Mouse (Mus musculus) retina, embryonic 14.5 days (tissue): ENCODE results near the gene Rufy4.

ENCODE experiments used
- DNase-seq: peaks from one replicate; pipeline ENCODE4 v3.0.0-alpha.2; 2015; ENCODE audit warnings: low spot score

Rufy4 gene

DNA sequence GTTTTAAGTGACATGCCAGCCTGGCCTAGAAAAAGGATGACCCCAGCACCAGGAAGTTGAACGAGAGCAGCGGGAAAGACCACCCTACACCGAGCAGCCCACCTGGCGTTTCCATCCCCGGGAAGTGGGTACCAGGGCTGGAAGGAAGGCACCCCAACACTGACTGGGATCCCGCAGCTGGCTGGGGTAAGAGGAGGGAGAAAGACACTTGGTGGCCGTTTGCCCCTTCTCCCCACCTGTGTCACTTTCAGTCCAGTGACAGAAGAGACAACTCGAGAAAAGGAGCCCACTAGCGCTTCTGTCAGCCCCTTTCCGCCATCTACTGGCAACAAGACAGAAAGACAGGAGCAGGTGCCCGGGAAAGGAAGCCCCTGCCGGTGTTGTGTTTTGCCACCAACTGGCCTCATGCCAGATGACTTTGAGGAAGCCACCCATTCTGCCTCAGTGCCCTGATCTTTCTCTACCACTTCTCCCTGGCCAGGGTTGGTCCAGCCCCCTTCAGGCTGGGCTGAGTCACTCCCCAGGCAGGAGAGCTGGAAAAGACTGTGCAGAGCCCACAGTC is at the start of gene Rufy4:
Gene Rufy4 (plus strand): TSS at position 551 of the 562 bp plus-strand sequence.
- peak; percentile 91 for DNase-seq

DNA sequence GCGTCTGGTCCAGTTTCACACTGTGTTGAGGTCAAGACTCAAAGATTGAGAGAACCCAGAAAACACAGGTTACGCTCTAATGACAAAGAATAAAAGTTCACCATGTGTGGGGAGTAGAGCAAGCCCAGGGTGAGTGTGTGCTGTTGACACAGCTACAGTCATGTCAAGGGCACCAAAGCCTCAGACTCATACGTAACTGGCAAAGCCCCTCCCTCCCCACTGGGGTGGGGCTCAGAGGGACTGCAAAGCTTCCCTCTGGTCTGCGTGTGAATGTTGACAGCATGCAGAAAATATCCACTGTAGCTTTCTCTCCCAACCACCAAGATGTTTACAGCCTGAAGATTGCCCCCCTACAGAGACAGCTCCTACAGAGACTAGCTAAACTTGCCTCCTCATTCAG is 49.1 kb upstream of the Rufy4 start:
- no peak for DNase-seq

DNA sequence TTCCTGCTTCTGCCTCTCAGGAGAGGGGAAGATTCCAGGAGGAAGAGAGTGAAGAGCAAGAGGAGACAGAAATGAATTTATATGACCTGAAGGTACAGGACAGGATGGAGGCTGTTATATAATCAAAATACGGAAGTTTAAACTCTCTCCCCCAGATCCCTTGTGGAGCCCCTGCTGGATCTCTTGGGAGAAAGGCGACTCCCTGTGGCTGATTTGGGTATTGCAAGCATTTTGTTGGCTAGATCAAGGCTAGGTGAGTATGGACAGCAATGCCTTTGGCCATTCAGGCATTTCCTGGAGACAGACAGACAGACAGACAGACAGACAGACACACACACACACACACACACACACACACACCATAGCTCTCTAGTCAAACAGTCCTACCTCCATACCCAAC is 48.0 kb upstream of the Rufy4 start:
- peak; percentile 85 for DNase-seq

DNA sequence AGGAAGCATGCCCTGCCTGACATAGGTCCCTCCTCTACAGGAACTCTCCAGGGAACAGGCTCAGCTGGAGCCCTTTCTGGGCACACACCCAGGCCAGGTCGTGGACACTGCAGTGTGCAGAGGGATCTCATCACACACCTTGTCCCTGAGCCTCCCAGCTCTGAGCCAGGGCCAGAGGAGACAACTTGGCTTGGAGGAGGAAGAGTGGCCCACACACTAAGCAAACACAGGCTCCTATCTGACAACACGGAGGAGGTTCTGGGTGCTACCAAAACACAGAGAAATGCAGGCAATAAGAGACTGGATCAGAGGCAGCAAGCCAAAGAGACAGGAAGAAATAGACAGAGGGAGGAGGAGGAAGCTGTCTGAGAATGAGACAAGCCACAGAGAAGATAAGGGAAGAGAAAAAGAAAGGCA is 43.8 kb upstream of the Rufy4 start:
- no peak for DNase-seq

DNA sequence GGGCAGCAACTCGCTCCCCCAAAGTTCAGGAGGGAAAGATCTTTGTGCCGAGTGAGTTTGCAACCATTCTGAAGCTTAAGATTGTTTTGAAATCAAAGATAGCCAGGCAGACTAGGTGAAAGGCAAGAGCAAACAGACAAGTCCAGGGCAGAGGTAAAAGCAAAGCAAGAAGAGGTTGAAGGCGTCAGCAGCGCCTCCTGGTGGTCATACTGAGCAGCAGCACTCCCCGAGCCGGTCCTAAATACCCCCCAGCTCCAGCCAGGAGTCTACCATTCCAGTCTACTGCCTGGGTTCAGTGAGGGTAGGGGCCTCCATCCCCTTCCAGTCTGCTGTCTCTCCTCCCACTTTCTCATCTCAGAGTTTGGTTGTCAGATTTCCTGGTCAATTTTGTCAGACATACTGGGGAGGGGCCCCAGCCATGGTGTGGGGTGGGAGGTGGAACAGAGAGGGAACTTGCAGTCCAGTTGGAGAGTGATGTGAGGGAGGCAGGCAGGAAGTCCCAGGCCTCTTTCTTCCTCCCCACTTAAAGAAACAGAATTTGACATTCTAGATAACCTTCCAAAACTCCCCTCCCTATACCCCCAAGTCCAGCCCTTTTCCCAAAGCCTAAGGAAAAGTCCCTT is 42.4 kb upstream of the Rufy4 start:
- peak; percentile 85 for DNase-seq

DNA sequence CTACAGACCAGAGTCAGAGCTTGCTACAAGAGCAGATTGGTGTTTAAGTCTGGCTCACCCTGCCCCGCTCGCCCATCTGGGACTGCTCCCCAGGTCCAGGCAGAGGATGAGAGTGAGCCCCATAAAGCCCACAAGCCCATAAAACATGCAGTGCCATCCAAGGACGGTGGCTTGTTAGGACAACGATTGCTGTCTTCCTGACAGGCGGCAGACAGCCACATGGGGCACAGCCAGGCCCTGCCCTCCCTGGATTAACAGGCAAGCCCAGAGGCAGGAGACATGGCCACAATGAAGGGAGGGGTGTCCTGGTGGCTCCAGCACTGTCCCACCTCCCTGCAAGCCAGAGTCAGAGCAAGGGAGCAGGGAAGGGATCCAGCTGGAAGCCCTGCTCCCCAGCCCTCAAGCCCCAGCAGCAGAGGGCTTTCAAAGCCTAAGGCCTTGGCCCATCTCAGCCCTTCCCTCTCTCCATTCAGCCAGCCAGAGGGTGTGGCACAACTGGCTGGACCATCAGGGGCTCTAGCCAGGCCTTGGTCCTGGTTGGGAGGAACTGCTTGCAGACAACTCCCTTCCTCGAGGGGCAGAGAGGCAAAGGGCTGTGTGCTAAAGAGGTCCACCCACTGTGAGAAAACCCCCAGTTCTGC is 41.2 kb upstream of the Rufy4 start:
- no peak for DNase-seq

DNA sequence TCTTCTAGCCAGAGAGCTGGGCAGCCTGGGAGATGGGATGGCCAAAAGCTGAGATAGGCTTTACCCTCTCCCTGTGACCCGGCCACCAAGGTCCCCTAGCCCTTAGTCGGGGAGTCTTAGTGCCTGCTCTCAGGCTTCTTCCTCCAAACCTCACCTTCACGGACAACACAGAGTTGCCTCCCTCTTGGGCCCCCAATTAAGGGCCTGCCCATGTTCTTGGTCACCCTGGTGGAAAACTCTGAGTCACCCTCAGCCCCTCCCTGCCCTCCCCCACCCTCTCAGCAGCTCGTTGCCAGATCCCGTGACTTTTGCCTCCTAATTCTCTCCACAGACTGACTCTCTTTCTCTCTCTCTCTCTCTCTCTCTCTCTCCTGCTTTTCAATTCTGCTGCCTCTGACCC is 40.6 kb upstream of the Rufy4 start:
- no peak for DNase-seq

DNA sequence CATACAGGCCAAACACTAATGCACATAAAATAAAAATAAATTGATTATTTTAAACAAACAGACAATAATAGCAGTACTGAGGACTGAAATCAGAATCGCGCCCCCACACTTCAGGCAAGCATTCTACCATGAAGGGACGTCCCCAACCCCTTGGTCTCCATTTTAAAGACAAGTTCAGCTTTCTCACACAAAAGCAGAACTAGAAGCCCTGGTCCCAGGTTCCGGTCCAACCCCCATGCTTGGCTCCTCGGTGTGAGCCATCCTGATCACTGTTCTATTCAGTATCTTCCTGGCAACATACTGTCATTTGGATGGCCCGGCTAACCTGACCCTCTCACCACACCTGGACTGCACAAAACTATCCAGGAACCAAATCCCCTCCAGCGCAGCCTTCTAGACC is 39.8 kb upstream of the Rufy4 start:
- no peak for DNase-seq

DNA sequence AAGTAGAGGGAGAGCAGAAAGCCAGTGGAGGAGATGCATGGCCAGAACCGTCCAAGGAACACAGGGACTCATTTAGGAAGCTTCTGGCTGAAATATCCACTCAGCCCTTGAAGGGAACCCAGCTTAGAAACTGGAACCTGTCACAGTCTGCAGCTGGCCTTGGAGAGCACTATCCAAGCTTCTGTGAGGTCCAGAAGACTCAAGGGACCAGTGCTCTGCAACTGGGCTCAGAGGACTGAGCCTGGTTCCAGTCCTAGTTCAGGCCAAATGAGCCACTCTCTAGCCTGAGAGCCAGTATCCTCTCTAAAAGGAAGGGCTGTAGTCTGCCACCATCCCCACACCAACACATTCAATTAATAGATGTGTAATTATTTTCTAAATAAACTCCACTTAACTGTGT is 36.8 kb upstream of the Rufy4 start:
- DNase-seq = no peak

DNA sequence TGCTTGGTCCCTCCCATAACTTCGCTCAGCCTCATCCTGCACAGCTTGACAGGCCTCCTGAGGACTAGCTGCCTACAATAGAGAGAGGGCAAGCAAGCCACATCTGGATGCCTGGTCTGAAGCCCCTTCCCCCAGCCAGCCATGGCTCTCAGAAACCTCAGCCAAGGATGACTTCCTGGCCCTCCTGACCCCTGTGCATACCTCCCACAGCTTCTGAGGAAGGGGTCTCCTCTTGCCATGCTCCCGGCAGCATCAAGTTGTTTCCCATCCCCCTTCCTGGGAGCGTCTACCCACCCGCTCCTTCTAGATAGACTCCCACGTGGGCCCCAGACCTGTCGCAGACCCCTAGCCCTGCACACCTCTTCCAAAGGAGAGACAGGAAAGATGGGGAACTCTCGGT is 35.0 kb upstream of the Rufy4 start:
- no peak for DNase-seq

DNA sequence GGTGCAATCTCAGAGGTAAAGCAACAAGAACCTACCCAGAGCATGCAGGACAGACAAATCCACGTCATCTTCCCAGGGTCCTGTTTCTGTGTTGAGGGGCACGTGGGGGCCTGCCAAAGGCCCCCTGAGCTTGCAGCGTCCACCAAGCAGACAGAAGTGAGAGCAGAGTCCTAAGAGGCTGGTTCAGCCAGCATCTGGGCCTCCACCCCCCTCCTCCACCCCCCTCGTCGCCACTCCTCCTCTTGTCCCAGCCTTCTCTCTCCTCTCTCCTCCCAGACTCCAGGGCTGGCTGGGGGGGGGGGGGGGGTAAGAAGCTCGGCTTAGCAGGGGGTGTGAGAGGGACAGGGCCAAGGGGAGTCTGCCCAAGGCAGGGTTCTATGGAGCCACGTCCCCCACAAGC is 34.2 kb upstream of the Rufy4 start:
- no peak for DNase-seq

DNA sequence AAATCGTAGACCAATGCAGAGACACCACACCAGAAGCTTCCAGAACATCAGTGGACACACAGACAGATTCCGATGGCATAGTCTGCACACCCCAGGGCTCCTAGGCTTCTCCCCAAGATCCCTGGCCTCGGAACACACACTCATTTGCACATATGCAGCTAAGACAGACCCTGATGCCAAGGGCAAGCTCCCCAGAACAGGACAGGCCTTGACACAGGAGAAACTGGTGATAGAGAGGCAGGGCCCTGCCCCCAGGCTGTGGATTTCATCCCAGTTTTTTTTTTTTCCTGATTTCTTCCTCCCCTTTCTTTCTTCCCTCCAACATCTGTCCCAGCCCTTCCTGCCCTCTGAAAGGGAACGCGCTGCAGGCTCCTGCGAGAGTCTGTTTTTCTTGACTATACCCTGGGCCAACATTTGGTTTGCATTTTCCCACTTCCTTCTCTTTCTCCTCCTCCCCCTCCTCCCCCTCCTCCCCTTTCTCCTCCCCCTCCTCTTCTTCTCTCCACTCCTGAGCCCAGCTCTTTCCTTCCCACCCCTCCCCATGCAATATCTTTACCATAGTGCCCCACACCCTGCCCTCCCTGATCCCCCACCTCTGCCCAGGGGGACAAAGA is 33.6 kb upstream of the Rufy4 start:
- no peak for DNase-seq

DNA sequence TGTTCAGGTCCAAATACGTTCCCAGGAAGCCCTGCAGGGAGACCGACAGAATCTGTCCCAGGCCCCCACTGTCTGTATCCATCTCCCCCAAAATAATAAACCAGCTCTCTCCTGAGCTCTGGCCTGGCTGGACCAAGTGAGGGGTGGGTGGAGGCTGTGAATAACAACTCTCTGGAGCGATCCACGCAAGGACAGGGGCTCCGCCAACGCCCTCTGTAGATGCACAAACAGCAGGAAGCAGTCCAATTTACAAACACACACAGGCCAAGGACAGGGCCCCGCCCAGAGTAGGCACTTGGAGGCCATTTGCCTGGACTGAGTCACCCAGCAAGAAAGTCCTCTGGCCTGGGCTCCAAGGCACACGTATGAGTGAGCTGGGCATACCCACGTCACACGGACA is 33.1 kb upstream of the Rufy4 start:
- DNase-seq = no peak

DNA sequence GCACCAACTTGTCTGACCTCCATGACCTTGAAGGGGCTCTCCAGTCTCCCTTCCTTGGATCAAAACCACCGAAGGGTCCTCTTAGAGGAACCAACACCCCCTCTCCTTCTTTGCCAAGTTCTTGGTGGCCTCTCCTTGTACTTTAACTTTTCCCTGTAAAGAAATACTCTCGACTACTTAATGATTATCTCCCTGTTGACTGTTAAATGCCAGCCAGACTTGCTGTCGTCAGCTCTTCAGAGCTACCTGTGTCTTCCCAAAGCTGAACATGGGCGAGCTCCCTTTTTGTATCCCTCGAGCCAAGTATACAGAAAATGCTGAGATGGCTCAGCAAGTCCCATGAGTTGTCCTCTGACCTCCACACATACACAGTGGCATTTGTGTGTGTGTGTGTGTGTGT is 31.9 kb upstream of the Rufy4 start:
- DNase-seq = no peak

DNA sequence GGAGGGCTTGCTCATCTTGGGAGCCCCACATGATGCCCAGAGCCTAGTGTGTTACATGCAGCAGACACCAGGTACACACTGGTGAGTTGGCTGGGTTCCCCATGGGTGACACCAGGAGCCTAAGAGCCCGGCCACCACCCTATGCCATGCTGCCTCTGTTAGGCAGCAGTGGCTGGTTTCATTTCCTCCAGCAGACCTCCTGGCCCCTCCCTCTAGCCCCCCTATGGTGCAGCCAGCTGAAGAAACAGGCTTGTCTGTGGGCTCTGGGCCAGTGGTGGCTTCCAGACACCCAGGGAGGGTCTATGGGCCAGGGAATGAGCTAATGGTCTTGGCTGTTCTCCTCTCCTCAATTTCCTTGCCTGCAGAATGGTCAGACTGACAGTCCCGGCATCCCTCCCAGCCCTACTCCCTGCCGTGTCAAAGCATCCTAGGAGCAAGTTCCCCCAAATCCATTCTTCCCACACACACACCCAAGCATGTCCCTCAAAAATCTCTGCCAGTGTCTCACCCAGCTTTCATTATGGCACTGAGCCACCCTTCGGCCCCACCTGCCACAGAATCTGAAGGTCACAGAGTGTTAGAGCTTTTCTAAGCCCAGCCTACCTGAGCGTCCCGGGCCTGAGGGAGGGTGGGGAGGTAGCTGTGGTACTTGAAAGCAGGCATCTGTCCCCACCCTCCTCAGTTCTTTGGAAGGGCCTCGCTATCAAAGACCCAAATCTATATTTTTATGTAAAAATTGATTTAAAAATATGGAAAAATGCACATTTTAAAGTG is 30.7 kb upstream of the Rufy4 start:
- DNase-seq = no peak

DNA sequence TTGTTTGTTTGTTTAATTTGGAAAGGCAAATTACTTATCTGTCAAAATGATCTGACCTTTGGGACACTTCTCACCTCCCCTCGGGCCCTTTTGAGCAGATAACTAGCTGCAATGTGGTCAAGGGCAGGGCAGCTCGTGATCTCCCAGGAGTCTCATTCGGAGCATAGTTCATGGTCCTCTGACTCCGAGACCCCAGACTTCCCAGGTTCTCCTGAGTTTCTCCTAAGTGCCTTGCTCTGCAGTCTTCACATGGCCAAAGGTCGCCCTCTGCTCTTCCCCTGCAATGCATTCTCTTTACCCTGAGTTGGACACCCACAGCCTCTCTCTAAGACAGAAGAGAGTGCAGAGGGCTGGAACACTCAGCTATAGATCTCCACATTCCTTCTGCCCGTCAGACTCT is 30.0 kb upstream of the Rufy4 start:
- DNase-seq = no peak

DNA sequence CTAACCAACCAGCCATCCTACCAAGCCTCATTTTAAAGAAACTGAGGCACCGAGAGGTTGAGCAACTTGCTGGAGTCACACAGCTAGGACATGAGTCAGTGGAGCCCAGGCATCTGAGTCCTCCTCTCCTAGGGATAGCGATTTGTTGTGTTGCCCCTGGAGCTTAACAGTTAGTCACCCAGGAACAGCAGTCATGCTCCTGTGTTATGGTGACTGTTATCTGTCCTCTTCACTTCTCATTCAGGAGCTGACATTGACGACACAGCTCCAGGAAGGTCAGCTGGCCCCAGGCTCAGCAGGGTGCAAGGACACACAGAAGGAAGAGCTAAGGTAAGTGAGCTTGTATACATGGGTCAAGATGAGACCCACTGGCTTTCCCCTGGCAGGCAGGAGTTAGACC is 29.6 kb upstream of the Rufy4 start:
- DNase-seq = no peak

DNA sequence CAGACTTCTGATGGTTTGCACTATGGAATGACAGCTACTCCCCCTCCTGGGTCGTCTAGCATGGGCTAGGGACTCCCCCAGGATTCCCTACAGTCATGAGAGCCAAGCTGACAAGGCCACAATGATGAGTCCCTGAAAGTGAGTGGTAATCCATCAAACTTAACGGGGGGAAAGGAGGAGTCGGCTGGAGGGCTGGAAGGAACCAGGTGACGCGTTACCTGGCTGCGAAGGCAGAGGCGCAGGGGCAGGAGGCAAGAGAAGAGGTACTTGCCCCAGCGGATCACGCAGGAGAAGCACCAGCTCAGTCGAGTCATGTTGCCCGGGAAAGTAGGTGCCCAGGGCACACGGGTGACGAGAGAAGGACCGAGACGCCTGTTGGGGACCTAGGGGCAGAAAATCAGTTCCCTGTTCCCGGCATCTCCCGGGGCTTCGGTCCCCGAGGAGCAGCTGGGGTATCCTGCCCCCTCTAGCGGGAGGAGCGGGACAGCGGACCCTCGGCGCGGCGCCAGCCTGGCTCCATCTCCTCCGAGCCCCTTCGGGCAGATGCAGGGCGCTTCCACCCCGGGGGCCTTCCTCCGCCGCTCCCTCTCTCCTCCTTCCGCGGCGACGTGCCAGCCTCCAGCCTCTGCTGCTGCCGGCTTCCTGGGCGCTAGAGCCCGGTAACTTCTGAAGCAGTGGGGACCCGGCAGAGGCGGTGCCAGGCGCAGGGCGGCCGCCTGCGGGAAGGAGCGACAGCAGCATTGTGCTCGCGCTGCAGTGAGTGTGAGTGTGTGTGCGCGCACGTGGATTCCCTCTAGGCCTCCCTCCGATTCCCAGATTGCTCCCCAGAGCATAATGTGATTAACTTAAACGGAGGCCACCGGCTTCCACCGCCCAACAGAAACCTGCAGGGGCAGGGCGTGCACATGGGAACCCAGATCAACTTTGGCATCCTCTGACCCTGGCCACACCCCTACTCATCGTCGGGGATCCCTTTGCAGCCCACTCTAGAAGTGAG is 27.0 kb upstream of the Rufy4 start:
- DNase-seq = peak; percentile 80

DNA sequence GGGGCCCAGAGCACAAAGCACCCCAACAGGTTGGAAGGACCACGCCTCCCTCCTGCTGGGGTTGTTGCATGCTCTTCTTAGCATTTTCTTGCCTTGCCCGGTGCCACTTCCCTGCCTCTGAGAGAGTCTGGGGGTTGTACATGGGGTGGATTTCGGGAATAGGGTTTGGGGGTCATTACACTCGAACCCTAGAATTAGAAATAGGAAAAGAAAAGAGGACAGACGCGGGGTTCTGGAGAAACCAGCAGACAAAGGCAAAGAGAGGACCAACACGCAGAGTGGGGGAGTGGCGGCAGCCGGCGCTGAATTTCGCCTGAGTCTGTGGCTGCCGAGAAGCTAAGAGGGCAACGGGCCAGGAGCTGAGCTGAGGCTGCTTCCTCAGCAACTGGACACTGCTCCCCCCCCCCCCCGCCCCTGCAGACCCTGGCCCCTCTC is 26.3 kb upstream of the Rufy4 start:
- no peak for DNase-seq

DNA sequence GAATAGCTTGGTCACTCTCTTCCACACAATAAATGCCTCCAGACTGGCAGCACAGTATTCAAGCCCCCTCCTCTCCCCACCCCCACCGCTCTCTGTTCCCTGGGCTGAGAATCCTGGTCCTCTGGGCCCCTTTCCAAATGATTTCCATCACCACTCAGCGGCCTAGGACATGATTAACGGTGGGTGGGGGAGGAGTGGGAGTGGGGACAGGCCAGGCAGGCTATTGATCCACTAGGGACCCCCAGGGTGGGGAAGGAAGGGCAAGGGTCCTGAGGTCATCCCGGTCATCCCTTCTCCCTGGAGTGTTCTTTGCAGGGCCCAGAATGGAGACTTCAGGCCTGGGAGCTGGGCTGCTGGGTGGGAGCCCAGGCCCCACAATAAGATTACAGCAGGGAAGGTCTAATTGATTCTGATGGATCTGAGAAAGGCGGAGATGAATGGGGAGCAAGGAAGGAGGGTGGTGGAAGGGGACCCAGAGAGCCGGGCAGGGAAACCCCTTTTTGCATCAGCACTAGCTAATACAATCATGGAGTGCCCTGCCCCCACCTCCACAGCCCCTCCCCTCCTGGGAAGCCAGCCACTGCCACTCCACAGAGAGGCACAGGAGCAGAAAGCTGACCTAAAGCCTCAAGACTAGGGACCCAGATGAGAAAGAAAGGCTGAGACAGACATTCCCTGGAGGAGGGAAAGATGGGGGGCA is 21.5 kb upstream of the Rufy4 start:
- peak; percentile 69 for DNase-seq

DNA sequence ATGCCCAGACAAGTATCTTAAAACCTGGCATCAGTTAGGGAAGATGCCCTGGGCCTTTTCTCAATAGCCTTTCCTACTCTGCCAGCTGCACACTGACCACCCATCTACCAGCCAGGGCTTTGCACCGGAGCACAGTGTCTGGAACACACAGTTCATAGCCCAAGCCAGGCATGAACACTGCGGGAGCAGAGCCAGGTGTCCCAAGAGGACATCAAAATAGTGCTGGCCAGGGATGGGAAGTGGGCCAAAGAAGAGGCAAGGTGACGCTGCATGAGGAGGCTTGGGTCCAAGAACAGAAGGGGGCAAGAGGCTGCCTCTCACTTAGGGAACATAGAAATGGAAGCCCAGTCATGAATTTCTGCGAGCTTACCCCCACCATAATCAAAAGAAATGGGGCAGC is 19.7 kb upstream of the Rufy4 start:
- no peak for DNase-seq
